Mouse (Mus musculus) liver, embryonic 12.5 days (tissue): ENCODE results near the gene Gm3646. TPM values are rescaled to one million over a fixed set of nuclear protein-coding genes. Genes with fewer than 3 reads are reported as not detected.

ENCODE experiments used
- ATAC-seq: fragments of 200-750 bp; cut with Nextera tagmentation; 2 replicates; pipeline ENCODE4 v1.8.0; 2017; ENCODE audit warnings: moderate number of reproducible peaks, mild to moderate bottlenecking, moderate library complexity
- H3K27ac ChIP-seq: fragments of 300-500 bp; sonication (generic); 2 replicates; pipeline ENCODE4 v1.5.1; 2016; ENCODE audit warnings: mild to moderate bottlenecking
- H3K27me3 ChIP-seq: fragments of 300-500 bp; sonication (generic); replicated peaks from 2 replicates; pipeline ENCODE4 v1.6.1; 2016; ENCODE audit warnings: mild to moderate bottlenecking, moderate library complexity
- H3K36me3 ChIP-seq: fragments of 300-500 bp; sonication (generic); 2 replicates; pipeline ENCODE4 v1.6.1; 2016; ENCODE audit warnings: mild to moderate bottlenecking, moderate library complexity
- H3K4me1 ChIP-seq: fragments of 300-500 bp; sonication (generic); 2 replicates; pipeline ENCODE4 v1.6.1; 2016
- H3K4me2 ChIP-seq: fragments of 300-500 bp; sonication (generic); 2 replicates; pipeline ENCODE4 v1.6.1; 2016; ENCODE audit warnings: mild to moderate bottlenecking, moderate library complexity
- H3K4me3 ChIP-seq: fragments of 300-500 bp; sonication (generic); 2 replicates; pipeline ENCODE4 v1.5.1; 2016; ENCODE audit warnings: mild to moderate bottlenecking, moderate library complexity
- H3K9ac ChIP-seq: fragments of 300-500 bp; sonication (generic); 2 replicates; pipeline ENCODE4 v1.6.1; 2016; ENCODE audit warnings: mild to moderate bottlenecking, moderate library complexity
- H3K9me3 ChIP-seq: fragments of 300-500 bp; sonication (generic); replicated peaks from 2 replicates; pipeline ENCODE4 v1.6.1; 2016; ENCODE audit warnings: mild to moderate bottlenecking, moderate library complexity
- WGBS: fragments of 180-500 bp; shearing (Covaris S2); methylation state at CpG from one replicate; pipeline ENCODE4 v1.1.7; 2016; ENCODE audit not compliant: insufficient replicate concordance; 5-methylcytosine and 5-hydroxymethylcytosine counted together
- polyA plus RNA-seq: library from polyadenylated mRNA; unstranded; fragments of >200 nt; fragmentation: Nextera tagmentation; extraction: Ambion mirVana; gene quantifications from 2 replicates; pipeline ENCODE4 v1.2.1, GENCODE M21; 2016

Gm3646 gene
- polyA plus RNA-seq: not detected in 2 replicates

GRCm38 (mm10) chr1:39805243-39805979 is at the start of gene Gm3646:
Gene Gm3646, minus strand, starts transcription at chr1:39805332.
- ATAC-seq: no peak
- Histone ChIP-seq H3K27ac (no peak within 1 kb of the TSS), H3K9ac (no peak within 1 kb of the TSS), H3K4me1 (no peaks in the 10 kb centered on the region), H3K4me3 (no peak within 1 kb of the TSS), H3K9me3 (no peaks in the 10 kb centered on the region), H3K27me3 (no peaks in the 10 kb centered on the region), H3K4me2 (no peak within 1 kb of the TSS), H3K36me3 (no peaks in the 10 kb centered on the region)
- WGBS: 60% methylated on average over 4 of the region's 4 CpGs

GRCm38 (mm10) chr1:39847066-39847465 is 41.9 kb upstream of the Gm3646 start:
- H3K9me3 ChIP-seq: no peaks in the 10 kb centered on the region
- 17% methylated on average over 7 of the region's 7 CpGs for WGBS
- H3K4me1 ChIP-seq: peaks cover 21% of the 10 kb centered on the region
- ATAC-seq: no peak
- H3K27ac ChIP-seq: no peak overlapping the region
- H3K36me3 ChIP-seq: no peaks in the 10 kb centered on the region
- H3K9ac ChIP-seq: no peak overlapping the region
- no peaks in the 10 kb centered on the region; the same call in 1 of the 2 replicates for H3K27me3 ChIP-seq
- H3K4me3 ChIP-seq: no peak overlapping the region
- no peak overlapping the region for H3K4me2 ChIP-seq

GRCm38 (mm10) chr1:39846031-39846550 is 41.0 kb upstream of the Gm3646 start:
- Histone ChIP-seq H3K4me1 (peaks cover 28% of the 10 kb centered on the region), H3K4me3 (no peak overlapping the region), H3K4me2 (no peak overlapping the region), H3K9ac (no peak overlapping the region), H3K27ac (peak overlapping the region; percentile 26; the same call in 1 of the 2 replicates), H3K27me3 (no peaks in the 10 kb centered on the region; the same call in 1 of the 2 replicates), H3K36me3 (no peaks in the 10 kb centered on the region), H3K9me3 (no peaks in the 10 kb centered on the region)
- WGBS: 60% methylated on average over 4 of the region's 4 CpGs
- ATAC-seq: no peak

- Histone ChIP-seq H3K4me2 (no peak overlapping the region), H3K27me3 (no peaks in the 10 kb centered on the region), H3K9me3 (no peaks in the 10 kb centered on the region), H3K9ac (no peak overlapping the region), H3K36me3 (no peaks in the 10 kb centered on the region), H3K27ac (no peak overlapping the region), H3K4me1 (peaks cover 46% of the 10 kb centered on the region), H3K4me3 (no peak overlapping the region)
- no peak for ATAC-seq
- WGBS: 66% methylated on average over 5 of the region's 5 CpGs
Observed at GRCm38 (mm10) chr1:39843328-39843727, 38.2 kb upstream of the Gm3646 start.

- no peaks in the 10 kb centered on the region for H3K9me3 ChIP-seq
- WGBS: 26% methylated on average over 14 of the region's 14 CpGs
- no peaks in the 10 kb centered on the region for H3K36me3 ChIP-seq
- peak overlapping the region; percentile 12 for H3K4me2 ChIP-seq
- peak; percentile 68 for ATAC-seq
- H3K9ac ChIP-seq: no peak overlapping the region
- H3K27me3 ChIP-seq: no peaks in the 10 kb centered on the region
- no peak overlapping the region for H3K27ac ChIP-seq
- H3K4me3 ChIP-seq: no peak overlapping the region
- H3K4me1 ChIP-seq: peaks cover 52% of the 10 kb centered on the region
Observed at GRCm38 (mm10) chr1:39842218-39843007, 37.3 kb upstream of the Gm3646 start.

GRCm38 (mm10) chr1:39840856-39841255 is 35.7 kb upstream of the Gm3646 start:
- ATAC-seq: no peak
- WGBS: 47% methylated on average over 4 of the region's 4 CpGs

GRCm38 (mm10) chr1:39839838-39840237 is 34.7 kb upstream of the Gm3646 start:
- H3K4me2 ChIP-seq: peak overlapping the region; percentile 33
- 38% methylated on average over 8 of the region's 8 CpGs for WGBS

More at GRCm38 (mm10) chr1:39840856-39841255, 35.7 kb upstream of the Gm3646 start:
- Histone ChIP-seq H3K9me3 (no peaks in the 10 kb centered on the region), H3K4me2 (no peak overlapping the region), H3K27ac (no peak overlapping the region), H3K36me3 (no peaks in the 10 kb centered on the region), H3K4me3 (no peak overlapping the region), H3K4me1 (peaks cover 40% of the 10 kb centered on the region), H3K9ac (no peak overlapping the region), H3K27me3 (no peaks in the 10 kb centered on the region)

GRCm38 (mm10) chr1:39839217-39839616 is 34.1 kb upstream of the Gm3646 start:
- ATAC-seq: 0 out of 2 replicates have a peak, but pooled peaks have one; percentile 40
- no peaks in the 10 kb centered on the region for H3K36me3 ChIP-seq
- H3K27me3 ChIP-seq: no peaks in the 10 kb centered on the region
- 43% methylated on average over 10 of the region's 10 CpGs for WGBS
- no peak overlapping the region for H3K4me3 ChIP-seq
- H3K9me3 ChIP-seq: no peaks in the 10 kb centered on the region
- no peak overlapping the region for H3K9ac ChIP-seq
- peaks cover 40% of the 10 kb centered on the region for H3K4me1 ChIP-seq
- H3K27ac ChIP-seq: no peak overlapping the region
- peak overlapping the region; percentile 33 for H3K4me2 ChIP-seq

More at GRCm38 (mm10) chr1:39839838-39840237, 34.7 kb upstream of the Gm3646 start:
- H3K9me3 ChIP-seq: no peaks in the 10 kb centered on the region
- peaks cover 40% of the 10 kb centered on the region for H3K4me1 ChIP-seq
- no peak overlapping the region for H3K27ac ChIP-seq
- H3K9ac ChIP-seq: no peak overlapping the region
- H3K4me3 ChIP-seq: no peak overlapping the region
- peak; percentile 37; the same call in 1 of the 2 replicates for ATAC-seq
- H3K36me3 ChIP-seq: no peaks in the 10 kb centered on the region
- H3K27me3 ChIP-seq: no peaks in the 10 kb centered on the region

GRCm38 (mm10) chr1:39838487-39839169 is 33.5 kb upstream of the Gm3646 start:
- Histone ChIP-seq H3K27me3 (no peaks in the 10 kb centered on the region), H3K36me3 (no peaks in the 10 kb centered on the region), H3K9me3 (no peaks in the 10 kb centered on the region), H3K27ac (no peak overlapping the region), H3K4me1 (peaks cover 40% of the 10 kb centered on the region), H3K4me2 (no peak overlapping the region), H3K4me3 (no peak overlapping the region), H3K9ac (no peak overlapping the region)
- 53% methylated on average over 12 of the region's 12 CpGs for WGBS
- ATAC-seq: no peak

GRCm38 (mm10) chr1:39831594-39832039 is 26.5 kb upstream of the Gm3646 start:
- ATAC-seq: no peak

GRCm38 (mm10) chr1:39830786-39831593 is 25.9 kb upstream of the Gm3646 start:
- 74% methylated on average over 11 of the region's 11 CpGs for WGBS
- no peak overlapping the region for H3K27ac ChIP-seq
- no peaks in the 10 kb centered on the region for H3K36me3 ChIP-seq
- no peak overlapping the region for H3K4me3 ChIP-seq
- no peak overlapping the region for H3K4me2 ChIP-seq
- no peaks in the 10 kb centered on the region; the same call in 1 of the 2 replicates for H3K27me3 ChIP-seq
- no peak for ATAC-seq
- no peaks in the 10 kb centered on the region for H3K4me1 ChIP-seq
- no peak overlapping the region for H3K9ac ChIP-seq
- no peaks in the 10 kb centered on the region for H3K9me3 ChIP-seq

More at GRCm38 (mm10) chr1:39831594-39832039, 26.5 kb upstream of the Gm3646 start:
- Histone ChIP-seq H3K36me3 (no peaks in the 10 kb centered on the region), H3K4me2 (no peak overlapping the region), H3K27me3 (no peaks in the 10 kb centered on the region; the same call in 1 of the 2 replicates), H3K4me3 (no peak overlapping the region), H3K9ac (no peak overlapping the region), H3K4me1 (no peaks in the 10 kb centered on the region), H3K27ac (no peak overlapping the region), H3K9me3 (no peaks in the 10 kb centered on the region)
- WGBS: 68% methylated on average over 4 of the region's 4 CpGs
